Mouse (Mus musculus) small intestine, adult 2 months (tissue): ENCODE measurements around the gene Ccdc92b.

Source experiments
- CTCF ChIP-seq: fragments of 200-500 bp; IDR thresholded peaks from 2 replicates; pipeline ENCODE4 v1.5.1; 2012; ENCODE audit warnings: low read depth, mild to moderate bottlenecking, control low read depth, inconsistent platforms, low read length, moderate library complexity, mixed read lengths; ENCODE audit not compliant: insufficient replicate concordance, insufficient read length; ENCODE audit errors: extremely low read depth
- POLR2A ChIP-seq: fragments of 200-500 bp; IDR thresholded peaks from 2 replicates; pipeline ENCODE4 v1.6.1; 2012; ENCODE audit warnings: low read depth, mild to moderate bottlenecking, control low read depth, inconsistent platforms, low read length, moderate library complexity

- no peak for TF ChIP-seq CTCF
- TF ChIP-seq POLR2A: no peak
Observed at GRCm38 (mm10) chr11:74597283-74597989, 22.0 kb upstream of the Ccdc92b start.
